Mouse (Mus musculus) liver, adult (tissue): ENCODE results near the gene Ssr1.

Source experiments
- GATA4 ChIP-seq: IDR thresholded peaks from 2 replicates; pipeline ENCODE4 v1.6.1; 2014; ENCODE audit warnings: mild to moderate bottlenecking, low read length; ENCODE audit not compliant: insufficient replicate concordance

Gene Ssr1

GRCm38 (mm10) chr13:37994405-37994749 lies 360 bp upstream of the Ssr1 start:
- no peak for TF ChIP-seq GATA4

GRCm38 (mm10) chr13:37993376-37993703 lies 677 bp downstream of the Ssr1 start:
- no peak for TF ChIP-seq GATA4

- TF ChIP-seq GATA4: no peak
Observed at GRCm38 (mm10) chr13:37992638-37993371, 1.2 kb downstream of the Ssr1 start.

GRCm38 (mm10) chr13:37989701-37990100 lies 4.3 kb downstream of the Ssr1 start:
- no peak for TF ChIP-seq GATA4

- TF ChIP-seq GATA4: no peak
Observed at GRCm38 (mm10) chr13:37986166-37986565, 7.9 kb downstream of the Ssr1 start.

GRCm38 (mm10) chr13:37981063-37981462 lies 13.0 kb downstream of the Ssr1 start:
- no peak for TF ChIP-seq GATA4

GRCm38 (mm10) chr13:37980346-37980745 lies 13.7 kb downstream of the Ssr1 start:
- TF ChIP-seq GATA4: no peak

GRCm38 (mm10) chr13:37979506-37979905 lies 14.5 kb downstream of the Ssr1 start:
- TF ChIP-seq GATA4: no peak

GRCm38 (mm10) chr13:37974731-37975130 lies 19.3 kb downstream of the Ssr1 start:
- TF ChIP-seq GATA4: no peak

- no peak for TF ChIP-seq GATA4
Observed at GRCm38 (mm10) chr13:37974036-37974435, 20.0 kb downstream of the Ssr1 start.

GRCm38 (mm10) chr13:37970887-37971530 lies 23.0 kb downstream of the Ssr1 start:
- no peak for TF ChIP-seq GATA4

GRCm38 (mm10) chr13:37969988-37970387 lies 24.0 kb downstream of the Ssr1 start:
- no peak for TF ChIP-seq GATA4

GRCm38 (mm10) chr13:37969337-37969736 lies 24.7 kb downstream of the Ssr1 start:
- TF ChIP-seq GATA4: no peak

- no peak for TF ChIP-seq GATA4
Observed at GRCm38 (mm10) chr13:37967565-37967964, 26.5 kb downstream of the Ssr1 start.

- no peak for TF ChIP-seq GATA4
Observed at GRCm38 (mm10) chr13:37967052-37967437, 27.0 kb downstream of the Ssr1 start.

- TF ChIP-seq GATA4: no peak
Observed at GRCm38 (mm10) chr13:37966256-37967051, 27.6 kb downstream of the Ssr1 start.
